Mouse (Mus musculus) monocyte, adult 2 months (primary cell): ENCODE data around the gene Tbx4.

Experiments
- DNase-seq, 2 experiments: peaks; one replicate each; pipeline ENCODE4 v3.0.0; 2022; ENCODE audit warnings: low spot score in 2 of 2, low read depth in 1 of 2

Tbx4 gene

GRCm38 (mm10) chr11:85850758-85851157, 35.5 kb upstream of the Tbx4 start:
- DNase-seq: no peak

DNA sequence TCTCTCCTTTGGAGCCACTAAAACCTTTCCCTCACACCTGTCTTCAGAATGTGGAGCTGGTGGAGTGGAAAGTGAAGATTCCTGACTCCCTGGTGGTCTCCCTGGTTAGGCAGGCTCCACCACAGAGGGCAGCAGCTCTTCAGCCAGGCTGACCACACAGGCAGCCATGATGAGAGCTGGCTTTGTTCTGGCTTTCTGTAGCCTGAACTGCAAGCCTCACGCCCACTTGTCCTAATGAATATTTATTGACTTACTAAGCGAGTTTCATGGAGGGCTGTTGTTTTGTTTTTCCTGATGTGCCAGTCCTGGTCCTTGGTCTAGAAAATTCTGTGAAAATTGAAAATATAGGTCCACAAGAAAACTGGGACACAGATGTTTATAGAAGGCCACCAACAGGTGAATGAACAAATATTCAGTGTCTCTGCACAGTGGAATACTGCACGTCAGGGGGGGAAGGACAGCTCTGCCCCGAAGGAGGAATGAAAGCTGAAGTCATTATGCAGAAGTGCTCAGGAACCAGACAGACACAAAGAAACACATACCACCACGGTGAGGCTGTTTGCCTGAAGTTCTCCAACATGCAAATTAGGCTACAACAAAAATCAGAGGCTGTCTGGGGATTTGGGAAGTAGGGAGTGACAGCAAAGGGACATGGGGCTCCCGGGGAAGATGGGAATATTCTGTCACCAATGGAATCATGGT, 28.1 kb upstream of the Tbx4 start:
- DNase-seq: no peak

- no peak for DNase-seq
Measured at GRCm38 (mm10) chr11:85864363-85864762, 21.9 kb upstream of the Tbx4 start.

- DNase-seq: no peak
Measured at GRCm38 (mm10) chr11:85876059-85876788, 10.0 kb upstream of the Tbx4 start.

DNA sequence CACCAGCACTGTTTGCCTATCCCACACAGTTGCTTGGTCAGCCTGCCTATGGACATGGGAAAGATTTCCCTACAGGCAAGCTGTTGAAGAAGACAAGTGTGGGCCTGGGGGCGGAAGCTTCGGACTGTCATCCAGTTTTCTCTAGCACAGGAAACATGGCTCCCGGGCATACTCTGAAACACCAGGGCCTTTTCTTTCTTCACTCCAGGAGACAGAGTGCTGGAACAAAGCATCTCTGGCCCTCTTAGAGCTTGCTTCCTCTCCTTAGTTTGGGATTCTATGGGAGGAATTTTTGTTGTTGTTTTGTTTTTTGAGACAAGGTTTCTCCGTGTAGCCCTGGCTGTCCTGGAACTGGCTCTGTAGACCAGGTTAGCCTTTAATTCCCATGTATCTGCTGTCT, 1.7 kb upstream of the Tbx4 start:
- DNase-seq: no peak

- DNase-seq: no peak
Measured at GRCm38 (mm10) chr11:85886429-85886785, 185 bp downstream of the Tbx4 start.

DNA sequence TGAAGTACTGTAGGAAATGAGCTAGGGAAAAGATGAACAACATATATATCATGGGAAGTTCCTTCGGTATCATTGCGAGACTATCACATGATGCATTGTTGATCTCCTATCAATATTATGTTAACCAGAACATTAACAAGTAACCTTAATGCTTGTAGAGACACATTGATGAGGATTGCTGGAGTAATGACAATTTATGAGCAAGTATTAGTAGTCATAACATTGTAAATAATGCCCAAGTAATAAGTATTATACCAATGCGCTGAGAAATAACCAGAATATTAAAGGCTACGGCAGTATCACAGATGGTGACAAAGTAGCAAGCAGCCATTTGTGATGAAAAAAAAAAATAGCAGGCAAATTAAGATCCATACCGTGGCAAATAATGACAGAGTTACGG, 1.1 kb downstream of the Tbx4 start:
- DNase-seq: no peak

DNA sequence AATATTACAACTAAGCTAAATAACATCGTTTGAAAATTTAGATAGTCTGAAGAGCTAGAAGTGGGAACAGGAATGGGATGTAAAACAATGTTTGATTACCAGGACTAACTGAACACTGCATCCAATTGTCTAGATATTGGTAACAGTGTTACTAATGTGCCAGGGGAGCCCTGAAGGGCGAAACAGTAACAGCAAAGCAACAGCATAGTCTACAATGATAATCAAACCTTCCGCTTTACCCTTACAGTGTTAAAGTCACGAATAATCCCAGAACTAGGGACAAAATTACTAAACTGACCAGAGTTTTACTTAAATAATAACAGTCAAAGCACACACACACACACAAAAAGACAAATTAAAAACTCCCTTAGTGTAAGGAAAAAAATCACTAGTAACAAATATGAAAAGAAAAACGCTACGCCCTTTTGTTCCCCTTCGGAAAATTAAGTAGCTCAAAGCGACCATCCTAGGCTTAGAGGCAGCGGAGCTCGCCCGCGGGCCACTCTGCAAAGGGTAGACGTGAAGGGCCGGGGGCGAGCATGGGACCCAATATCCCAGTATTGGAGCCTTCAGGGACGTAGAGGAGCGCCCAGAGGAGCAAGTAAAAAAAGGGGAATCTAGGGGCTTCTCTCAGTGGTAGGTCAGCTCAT, 1.7 kb downstream of the Tbx4 start:
- DNase-seq: no peak

DNA sequence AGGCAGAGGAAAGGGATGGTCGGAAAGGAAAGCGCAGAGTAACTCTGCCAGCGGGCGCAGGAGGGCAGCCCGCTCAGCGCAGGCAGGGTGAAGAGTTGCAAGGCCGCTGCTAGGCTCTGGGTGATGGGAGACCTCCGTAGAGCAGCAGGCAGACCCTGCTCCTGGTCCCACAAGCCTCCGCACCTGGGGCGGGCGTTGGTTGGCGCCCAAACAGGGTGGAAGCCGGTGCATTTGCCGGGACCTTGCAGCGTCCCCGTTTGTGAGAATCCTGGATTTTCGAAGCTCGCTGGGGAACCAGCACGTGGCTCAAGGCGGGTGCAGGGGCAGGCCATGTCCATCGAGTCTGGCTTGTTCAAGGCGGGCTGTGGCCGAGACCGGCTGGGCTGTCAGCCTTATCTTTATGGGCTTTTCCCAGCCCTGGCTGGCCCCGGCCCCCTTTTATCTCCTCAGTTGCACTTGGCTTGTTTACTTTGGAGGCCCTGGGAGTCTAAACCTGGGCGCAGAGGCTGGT, 2.3 kb downstream of the Tbx4 start:
- DNase-seq: no peak

DNA sequence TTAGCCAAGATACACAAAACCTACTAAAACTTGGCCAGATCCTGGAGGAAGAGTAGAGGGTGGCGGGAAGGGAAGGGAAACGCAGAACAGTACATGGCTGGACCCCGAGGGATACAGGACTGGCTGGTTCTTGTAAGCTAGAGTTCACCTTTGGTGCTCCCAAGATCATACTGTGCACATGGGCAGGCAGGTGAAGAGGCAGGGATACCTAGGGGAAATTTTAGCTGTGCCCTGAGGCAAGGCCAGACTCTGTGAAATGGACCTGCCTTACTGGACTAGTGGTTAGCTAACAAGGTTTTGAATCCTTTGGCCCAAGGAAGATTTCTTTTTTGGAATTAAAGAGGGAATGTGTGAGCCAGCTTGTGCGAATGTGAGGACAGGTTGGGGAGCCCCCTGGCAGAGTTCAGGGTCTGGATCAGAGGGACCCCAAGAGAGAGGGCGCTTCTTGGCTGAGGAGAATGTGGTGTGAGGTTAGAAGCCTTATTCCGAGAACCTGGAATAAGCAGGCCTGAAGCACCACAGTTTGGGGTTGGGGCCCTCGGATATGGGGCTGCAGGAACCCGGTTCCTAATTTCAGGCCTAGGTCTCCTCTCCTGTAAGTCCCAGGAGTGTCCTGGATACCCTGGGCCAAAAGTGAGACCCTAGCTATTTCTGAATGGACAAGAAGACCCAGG, 3.0 kb downstream of the Tbx4 start:
- no peak for DNase-seq

DNA sequence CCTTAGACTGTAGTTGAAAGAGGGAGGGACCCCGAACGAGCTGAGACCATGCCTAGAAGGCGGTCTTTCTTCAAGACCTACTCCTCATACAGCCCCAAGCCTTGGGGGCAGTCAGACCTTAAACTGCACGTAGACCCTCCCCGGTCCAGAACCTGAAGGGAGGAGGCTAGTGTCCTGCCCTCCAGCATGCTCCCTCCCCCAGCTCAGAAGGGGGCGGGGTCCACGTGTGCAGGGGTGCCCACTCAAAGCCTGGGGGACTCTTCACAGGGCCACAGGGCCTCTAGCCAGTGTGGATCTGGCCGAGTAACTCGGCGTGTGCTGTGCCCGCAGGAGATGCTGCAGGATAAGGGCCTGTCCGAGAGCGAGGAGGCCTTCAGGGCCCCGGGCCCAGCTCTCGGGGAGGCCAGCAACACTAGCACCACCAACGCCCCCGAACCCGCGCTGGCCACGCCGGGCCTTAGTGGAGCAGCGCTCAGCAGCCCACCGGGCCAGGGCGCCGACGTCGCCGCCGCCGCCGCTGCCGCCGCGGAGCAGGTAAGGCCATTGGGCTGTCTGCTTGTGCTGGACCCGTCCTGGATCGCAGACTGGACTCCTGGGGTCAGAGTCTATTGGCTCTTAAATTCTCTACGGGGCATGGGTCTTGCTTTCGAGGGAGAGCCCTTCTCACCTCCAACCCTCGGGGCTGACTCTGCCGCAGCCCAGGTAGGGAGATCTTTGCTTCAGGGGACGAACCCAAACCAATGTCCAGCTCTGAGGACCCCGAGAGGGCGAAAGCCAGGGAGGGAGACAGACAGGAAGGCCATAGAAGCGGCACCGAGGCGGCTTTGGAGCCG, 3.7 kb downstream of the Tbx4 start:
- DNase-seq: no peak

GRCm38 (mm10) chr11:85890563-85890845, 4.3 kb downstream of the Tbx4 start:
- DNase-seq: no peak

GRCm38 (mm10) chr11:85891010-85891691, 4.9 kb downstream of the Tbx4 start:
- DNase-seq: no peak

- no peak for DNase-seq
Measured at GRCm38 (mm10) chr11:85891692-85892040, 5.4 kb downstream of the Tbx4 start.

DNA sequence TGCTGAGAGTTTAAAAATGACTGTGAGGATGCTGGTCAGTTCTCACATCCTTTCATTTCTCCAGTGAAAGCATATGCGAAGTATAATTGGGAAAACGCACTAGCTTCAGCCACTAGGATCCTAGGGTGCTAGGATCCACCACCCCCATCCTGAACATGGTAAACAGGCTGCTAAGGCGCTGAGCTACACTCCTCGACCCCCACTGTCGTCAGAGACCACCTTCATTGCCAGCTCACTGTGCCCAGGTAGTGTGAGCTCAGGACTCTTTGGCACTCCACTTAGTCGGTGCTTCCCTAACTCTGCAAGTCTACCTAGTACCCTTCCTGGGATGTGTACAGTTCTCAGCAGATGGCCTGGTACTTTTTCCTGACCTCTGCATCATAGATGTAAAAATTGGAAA, 6.5 kb downstream of the Tbx4 start:
- no peak for DNase-seq

- no peak for DNase-seq
Measured at GRCm38 (mm10) chr11:85893400-85894135, 7.3 kb downstream of the Tbx4 start.

DNA sequence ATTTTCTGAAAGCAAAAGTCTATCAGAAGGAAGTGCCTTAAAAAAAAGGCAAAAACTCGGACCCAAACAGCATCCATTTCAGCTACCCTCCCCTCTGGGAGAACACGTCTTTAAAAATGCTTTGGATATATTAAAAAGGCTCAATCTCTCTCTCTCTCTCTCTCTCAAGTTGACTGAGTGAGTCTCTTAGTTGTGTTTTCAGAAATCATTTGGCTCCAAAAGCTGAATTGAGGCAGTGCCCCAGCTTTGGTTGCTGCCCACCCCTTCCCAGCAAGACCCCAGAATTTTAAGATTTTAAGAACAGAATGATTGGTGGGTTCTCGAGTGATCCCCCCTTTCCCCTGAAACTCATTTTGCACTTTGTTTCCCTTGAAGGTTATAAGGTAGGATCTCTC, 7.9 kb downstream of the Tbx4 start:
- no peak for DNase-seq

- DNase-seq: no peak
Measured at GRCm38 (mm10) chr11:85894731-85895545, 8.7 kb downstream of the Tbx4 start.
